Mouse (Mus musculus): Measurements from ENCODE around the gene Clasrp. TPM values are rescaled to one million over a fixed set of nuclear protein-coding genes. Genes with fewer than 3 reads are reported as not detected.
A peak's percentile ranks its signal among the peaks of the same experiment; 100 is the strongest.
"Not testable (repeated sequence)": the region's sequence is repeated elsewhere in the genome, so short reads cannot be mapped to it uniquely, and the experiment has no call there.

Clasrp gene
- polyA plus RNA-seq, 1 experiment from 2014 or later = 15.7 TPM

- H3K27ac ChIP-seq; DNase-seq; H3K9ac ChIP-seq; H3K9me3 ChIP-seq (replicated peaks); H3K27me3 ChIP-seq: not testable (repeated sequence)
- Histone ChIP-seq H3K4me2 (peak overlapping the region; percentile 87), H3K4me3 (replicated peaks) (peak overlapping the region; percentile 97), H3K4me1 (replicated peaks) (peaks cover 38% of the 10 kb centered on the region), H3K36me3 (peaks cover 27% of the 10 kb centered on the region)
- 54% methylated on average over 10 of the region's 10 CpGs for WGBS (ENCODE audit: insufficient replicate concordance)
- ATAC-seq (ENCODE audit: low read depth) = 0 out of 2 replicates have a peak, but pooled peaks have one; percentile 1
These were observed 424 bp upstream of the Clasrp start for GRCm38 (mm10) chr7:19604606-19605214.

GRCm38 (mm10) chr7:19603055-19603454, 1.2 kb downstream of the Clasrp start:
- no peaks in the 10 kb centered on the region for H3K27me3 ChIP-seq
- H3K4me3 ChIP-seq (replicated peaks) = peak overlapping the region; percentile 97
- DNase-seq (no peak), ATAC-seq (ENCODE audit: low read depth) (no peak)
- 62% methylated on average over 12 of the region's 12 CpGs for WGBS (ENCODE audit: insufficient replicate concordance)
- no peak overlapping the region for H3K27ac ChIP-seq
- H3K4me1 ChIP-seq (replicated peaks) = peaks cover 38% of the 10 kb centered on the region
- peak overlapping the region; percentile 95 for H3K9ac ChIP-seq
- H3K4me2 ChIP-seq = peak overlapping the region; percentile 87
- no peaks in the 10 kb centered on the region for H3K9me3 ChIP-seq (replicated peaks)
- peaks cover 43% of the 10 kb centered on the region for H3K36me3 ChIP-seq

GRCm38 (mm10) chr7:19600562-19600961, 3.7 kb downstream of the Clasrp start:
- peaks cover 58% of the 10 kb centered on the region for H3K36me3 ChIP-seq
- WGBS (ENCODE audit: insufficient replicate concordance) = 82% methylated on average over 5 of the region's 5 CpGs
- H3K27me3 ChIP-seq = no peaks in the 10 kb centered on the region
- H3K27ac ChIP-seq = no peak overlapping the region
- no peak overlapping the region for H3K4me2 ChIP-seq
- no peak for DNase-seq
- H3K9me3 ChIP-seq (replicated peaks) = no peaks in the 10 kb centered on the region
- no peak overlapping the region for H3K9ac ChIP-seq
- no peak for ATAC-seq (ENCODE audit: low read depth)
- peaks cover 38% of the 10 kb centered on the region for H3K4me1 ChIP-seq (replicated peaks)
- no peak overlapping the region for H3K4me3 ChIP-seq (replicated peaks)

- Histone ChIP-seq H3K4me3 (replicated peaks) (no peak overlapping the region), H3K36me3 (peaks cover 88% of the 10 kb centered on the region), H3K9me3 (replicated peaks) (no peaks in the 10 kb centered on the region), H3K4me2 (0 out of 2 replicates have a peak overlapping the region, but pooled peaks have one; percentile 17), H3K27ac (peak overlapping the region; percentile 66), H3K27me3 (no peaks in the 10 kb centered on the region), H3K9ac (peak overlapping the region; percentile 28; the same call in 1 of the 2 replicates), H3K4me1 (replicated peaks) (peaks cover 22% of the 10 kb centered on the region)
- 40% methylated on average over 10 of the region's 10 CpGs for WGBS (ENCODE audit: insufficient replicate concordance)
- ATAC-seq (ENCODE audit: low read depth) = peak; percentile 84
- peak; percentile 37 for DNase-seq
These were observed 11.1 kb downstream of the Clasrp start for GRCm38 (mm10) chr7:19593061-19593730.

- DNase-seq (peak; percentile 72), ATAC-seq (ENCODE audit: low read depth) (peak; percentile 32)
- H3K36me3 ChIP-seq = peaks cover 98% of the 10 kb centered on the region
- peaks cover 22% of the 10 kb centered on the region for H3K4me1 ChIP-seq (replicated peaks)
- no peak overlapping the region for H3K9ac ChIP-seq
- H3K4me3 ChIP-seq (replicated peaks) = no peak overlapping the region
- H3K9me3 ChIP-seq (replicated peaks) = no peaks in the 10 kb centered on the region
- H3K4me2 ChIP-seq = no peak overlapping the region
- no peaks in the 10 kb centered on the region for H3K27me3 ChIP-seq
- WGBS (ENCODE audit: insufficient replicate concordance) = 47% methylated on average over 3 of the region's 3 CpGs
- H3K27ac ChIP-seq = no peak overlapping the region
These were observed 14.4 kb downstream of the Clasrp start for GRCm38 (mm10) chr7:19589917-19590316.

GRCm38 (mm10) chr7:19589207-19589606, 15.1 kb downstream of the Clasrp start:
- no peak overlapping the region for H3K4me3 ChIP-seq (replicated peaks)
- no peak overlapping the region for H3K27ac ChIP-seq
- no peak overlapping the region for H3K9ac ChIP-seq
- H3K9me3 ChIP-seq (replicated peaks) = no peaks in the 10 kb centered on the region
- 36% methylated on average over 3 of the region's 3 CpGs for WGBS (ENCODE audit: insufficient replicate concordance)
- DNase-seq (peak; percentile 51), ATAC-seq (ENCODE audit: low read depth) (no peak)
- H3K4me1 ChIP-seq (replicated peaks) = peaks cover 20% of the 10 kb centered on the region
- peaks cover 99% of the 10 kb centered on the region for H3K36me3 ChIP-seq
- H3K4me2 ChIP-seq = no peak overlapping the region
- H3K27me3 ChIP-seq = no peaks in the 10 kb centered on the region

- Histone ChIP-seq H3K9me3 (replicated peaks) (no peaks in the 10 kb centered on the region), H3K4me1 (replicated peaks) (no peaks in the 10 kb centered on the region), H3K4me2 (no peak overlapping the region), H3K27me3 (no peaks in the 10 kb centered on the region), H3K4me3 (replicated peaks) (no peak overlapping the region), H3K9ac (no peak overlapping the region), H3K27ac (no peak overlapping the region), H3K36me3 (peaks cover 99% of the 10 kb centered on the region)
- DNase-seq = no peak
- no peak for ATAC-seq (ENCODE audit: low read depth)
- 93% methylated on average over 46 of the region's 46 CpGs for WGBS (ENCODE audit: insufficient replicate concordance)
These were observed 18.0 kb downstream of the Clasrp start for GRCm38 (mm10) chr7:19586269-19586668.

GRCm38 (mm10) chr7:19580634-19581033, 23.7 kb downstream of the Clasrp start:
- Histone ChIP-seq H3K9me3 (replicated peaks) (no peaks in the 10 kb centered on the region), H3K4me3 (replicated peaks) (no peak overlapping the region), H3K27ac (no peak overlapping the region), H3K27me3 (peaks cover 16% of the 10 kb centered on the region; the same call in 1 of the 2 replicates), H3K36me3 (peaks cover 61% of the 10 kb centered on the region), H3K4me2 (no peak overlapping the region), H3K9ac (no peak overlapping the region), H3K4me1 (replicated peaks) (peaks cover 40% of the 10 kb centered on the region)
- ATAC-seq (ENCODE audit: low read depth) = no peak
- WGBS (ENCODE audit: insufficient replicate concordance) = 84% methylated on average over 8 of the region's 8 CpGs
- DNase-seq = no peak

- 87% methylated on average over 10 of the region's 10 CpGs for WGBS (ENCODE audit: insufficient replicate concordance)
- Histone ChIP-seq H3K9me3 (replicated peaks) (no peaks in the 10 kb centered on the region), H3K9ac (no peak overlapping the region), H3K36me3 (peaks cover 52% of the 10 kb centered on the region), H3K27ac (no peak overlapping the region), H3K4me1 (replicated peaks) (peaks cover 48% of the 10 kb centered on the region), H3K4me2 (no peak overlapping the region), H3K27me3 (peaks cover 16% of the 10 kb centered on the region; the same call in 1 of the 2 replicates), H3K4me3 (replicated peaks) (no peak overlapping the region)
- no peak for DNase-seq
- ATAC-seq (ENCODE audit: low read depth) = no peak
These were observed 24.5 kb downstream of the Clasrp start for GRCm38 (mm10) chr7:19579751-19580150.

- peaks cover 61% of the 10 kb centered on the region for H3K4me1 ChIP-seq (replicated peaks)
- ATAC-seq (ENCODE audit: low read depth) = no peak
- H3K9ac ChIP-seq = peak overlapping the region; percentile 73; the same call in 1 of the 2 replicates
- peak overlapping the region; percentile 96 for H3K4me2 ChIP-seq
- no peak overlapping the region for H3K27ac ChIP-seq
- H3K4me3 ChIP-seq (replicated peaks) = peak overlapping the region; percentile 61; the same call in 1 of the 2 replicates
- peaks cover 16% of the 10 kb centered on the region; the same call in 1 of the 2 replicates for H3K27me3 ChIP-seq
- peaks cover 39% of the 10 kb centered on the region for H3K36me3 ChIP-seq
- H3K9me3 ChIP-seq (replicated peaks) = no peaks in the 10 kb centered on the region
- no peak for DNase-seq
- WGBS (ENCODE audit: insufficient replicate concordance) = 52% methylated on average over 4 of the region's 4 CpGs
These were observed 25.9 kb downstream of the Clasrp start for GRCm38 (mm10) chr7:19578436-19578835.

GRCm38 (mm10) chr7:19577877-19578414, 26.3 kb downstream of the Clasrp start:
- Histone ChIP-seq H3K4me2 (peak overlapping the region; percentile 96), H3K27ac (no peak overlapping the region; the same call in 1 of the 2 replicates), H3K27me3 (peaks cover 16% of the 10 kb centered on the region; the same call in 1 of the 2 replicates), H3K36me3 (peaks cover 34% of the 10 kb centered on the region), H3K9me3 (replicated peaks) (no peaks in the 10 kb centered on the region), H3K4me1 (replicated peaks) (peaks cover 61% of the 10 kb centered on the region), H3K9ac (peak overlapping the region; percentile 73), H3K4me3 (replicated peaks) (peak overlapping the region; percentile 61)
- 0 out of 2 replicates have a peak, but pooled peaks have one; percentile 24 for ATAC-seq (ENCODE audit: low read depth)
- no peak for DNase-seq
- WGBS (ENCODE audit: insufficient replicate concordance) = 7% methylated on average over 10 of the region's 10 CpGs
